Comparison of ENCODE assay signal across 20 mouse cellular contexts in the genomic region with DNA sequence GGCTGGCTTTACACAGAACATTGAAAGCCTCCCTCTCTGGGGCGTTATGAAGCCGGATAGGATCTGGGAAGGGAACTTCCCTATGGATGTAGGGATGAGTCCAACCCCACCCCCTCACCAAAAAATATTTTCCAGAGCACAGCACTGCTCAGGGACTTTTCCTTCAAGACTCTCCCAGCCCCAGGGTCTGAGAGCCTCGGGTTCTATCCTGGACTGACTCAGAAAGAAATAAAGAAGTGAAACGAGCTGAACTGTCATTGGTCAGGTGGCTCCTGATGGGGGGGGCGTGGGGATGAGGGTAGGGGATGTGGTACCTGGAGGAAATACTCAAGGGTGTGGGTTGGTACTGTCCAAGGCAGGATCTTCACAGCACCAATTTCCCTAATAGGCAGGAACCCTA.
DNase-seq lines count a peak whose midpoint lies in the region; ATAC-seq and TF ChIP-seq lines count a peak whose summit lies in the region.
"Had no signal": no experiment of that assay in that cellular context is flagged by ENCODE, and none has a peak within 500 bp of the region (broad histone marks: within the 10 kb centered on the region; RNA-seq: fewer than 3 reads in every experiment).

No protein-coding gene starts in this region.

- H3K27me3 ChIP-seq in heart, adult 2 months (ENCODE audit: control insufficient read depth, insufficient read depth, low read length): no peaks in the 10 kb centered on the region
- H3K27me3 ChIP-seq in liver, embryonic 12.5 days (replicated peaks): no peaks in the 10 kb centered on the region
- H3K27me3 ChIP-seq in liver, embryonic 11.5 days (replicated peaks; ENCODE audit: control insufficient read depth, insufficient read depth, low read length): no peaks in the 10 kb centered on the region
- H3K27me3 ChIP-seq in liver, embryonic 13.5 days: no peaks in the 10 kb centered on the region
- no peaks in the 10 kb centered on the region for H3K27me3 ChIP-seq in small intestine, adult 2 months (ENCODE audit: control insufficient read depth, insufficient read depth, low read length)
- no peaks in the 10 kb centered on the region for H3K27me3 ChIP-seq in midbrain, embryonic 14.5 days (ENCODE audit: control insufficient read depth, insufficient read depth, low read length)
- H3K27me3 ChIP-seq: embryonic facial prominence, embryonic 13.5 days; hindbrain, embryonic 13.5 days; midbrain, embryonic 15.5 days had no signal

- peaks cover 13% of the 10 kb centered on the region for H3K4me1 ChIP-seq in heart, adult 2 months (ENCODE audit: control insufficient read depth, insufficient read depth, low read length)
- peaks cover 44% of the 10 kb centered on the region for H3K4me1 ChIP-seq in liver, embryonic 12.5 days
- H3K4me1 ChIP-seq in liver, embryonic 11.5 days (replicated peaks; ENCODE audit: control insufficient read depth, insufficient read depth, low read length): peaks cover 6% of the 10 kb centered on the region
- H3K4me1 ChIP-seq in liver, embryonic 13.5 days (replicated peaks): peaks cover 35% of the 10 kb centered on the region
- peaks cover 5% of the 10 kb centered on the region for H3K4me1 ChIP-seq in small intestine, adult 2 months (ENCODE audit: control insufficient read depth, insufficient read depth, insufficient read length, low read length)
- H3K4me1 ChIP-seq in midbrain, embryonic 14.5 days (ENCODE audit: control insufficient read depth, insufficient read depth, low read length): peaks cover 18% of the 10 kb centered on the region

- H3K9me3 ChIP-seq in liver, embryonic 12.5 days (replicated peaks): no peaks in the 10 kb centered on the region
- no peaks in the 10 kb centered on the region for H3K9me3 ChIP-seq in liver, embryonic 11.5 days (ENCODE audit: control insufficient read depth, low read length)
- H3K9me3 ChIP-seq in liver, embryonic 13.5 days (replicated peaks): no peaks in the 10 kb centered on the region
- no peaks in the 10 kb centered on the region for H3K9me3 ChIP-seq in midbrain, embryonic 14.5 days (ENCODE audit: control insufficient read depth, low read length)
- H3K9me3 ChIP-seq: embryonic facial prominence, embryonic 13.5 days; hindbrain, embryonic 13.5 days; midbrain, embryonic 15.5 days had no signal

- TF ChIP-seq EP300 in heart, adult 2 months (IDR thresholded peaks at IDR 0.05; ENCODE audit: insufficient read depth, low read depth, low read length): no peak

- H3K79me2 ChIP-seq in heart, adult 2 months (replicated peaks; ENCODE audit: control insufficient read depth, insufficient read depth, low read length): no peaks in the 10 kb centered on the region

- 50% methylated on average over 5 of the region's 5 CpGs for WGBS in heart, adult 2 months
- 50% methylated on average over 5 of the region's 5 CpGs for WGBS in liver, embryonic 12.5 days (ENCODE audit: insufficient replicate concordance)
- 63% methylated on average over 5 of the region's 5 CpGs for WGBS in liver, embryonic 11.5 days
- 44% methylated on average over 5 of the region's 5 CpGs for WGBS in liver, embryonic 13.5 days (ENCODE audit: insufficient replicate concordance)
- 67% methylated on average over 5 of the region's 5 CpGs for WGBS in small intestine, adult 2 months
- WGBS in midbrain, embryonic 14.5 days: 86% methylated on average over 5 of the region's 5 CpGs

- intact Hi-C loops in heart, adult 2 months (cut with DNase I): no loop called here
- intact Hi-C loops in heart, postnatal 36 days (cut with DNase I): no loop called here

- H3K4me3 ChIP-seq in heart, adult 2 months: no peak overlapping the region
- H3K4me3 ChIP-seq in liver, embryonic 12.5 days: no peak overlapping the region
- no peak overlapping the region for H3K4me3 ChIP-seq in liver, embryonic 11.5 days (ENCODE audit: low read depth, low read length)
- H3K4me3 ChIP-seq in liver, embryonic 13.5 days (replicated peaks): no peak overlapping the region
- H3K4me3 ChIP-seq in small intestine, adult 2 months (ENCODE audit: low read depth, low read length): no peak overlapping the region
- no peak overlapping the region for H3K4me3 ChIP-seq in midbrain, embryonic 14.5 days (replicated peaks; ENCODE audit: low read depth, low read length)
- H3K4me3 ChIP-seq: embryonic facial prominence, embryonic 13.5 days; hindbrain, embryonic 13.5 days; midbrain, embryonic 15.5 days had no signal

- TF ChIP-seq CTCF in heart, adult 2 months (IDR thresholded peaks at IDR 0.05): no peak
- no peak for TF ChIP-seq CTCF in small intestine, adult 2 months (IDR thresholded peaks at IDR 0.05; ENCODE audit: extremely low read depth, insufficient read length, insufficient replicate concordance, low read depth, low read length)

- no peak overlapping the region for H3K9ac ChIP-seq in heart, adult 2 months (ENCODE audit: low read depth, low read length)
- H3K9ac ChIP-seq in liver, embryonic 12.5 days: no peak overlapping the region
- no peak overlapping the region for H3K9ac ChIP-seq in liver, embryonic 11.5 days (ENCODE audit: low read depth, low read length)
- H3K9ac ChIP-seq in liver, embryonic 13.5 days: no peak overlapping the region
- no peak overlapping the region for H3K9ac ChIP-seq in midbrain, embryonic 14.5 days (replicated peaks; ENCODE audit: low read length)
- H3K9ac ChIP-seq: embryonic facial prominence, embryonic 13.5 days; hindbrain, embryonic 13.5 days; midbrain, embryonic 15.5 days had no signal

- DNase-seq in heart, adult 2 months: no peak
- no peak for DNase-seq in heart, postnatal 36 days
- DNase-seq in liver, embryonic 11.5 days (ENCODE audit: low spot score): no peak
- no peak for DNase-seq in liver, embryonic 13.5 days
- DNase-seq in frontal cortex, postnatal 25 days (ENCODE audit: low spot score in 2 of 2): no peak
- no peak for DNase-seq in midbrain, embryonic 14.5 days
- DNase-seq: cerebellum, adult 2 months; kidney, adult 11 months; kidney, postnatal 14 days; layer of hippocampus, adult 9-11 months; lung, adult 18-20 months; lung, postnatal 36 days; right cerebral cortex, postnatal 25 days; thymus, postnatal 25 days had no signal

- H3K27ac ChIP-seq in heart, adult 2 months: peak overlapping the region; percentile 59
- 0 out of 2 replicates have a peak overlapping the region, but pooled peaks have one; percentile 47 for H3K27ac ChIP-seq in liver, embryonic 12.5 days
- H3K27ac ChIP-seq in liver, embryonic 11.5 days (ENCODE audit: low read depth, low read length): no peak overlapping the region
- H3K27ac ChIP-seq in liver, embryonic 13.5 days: peak overlapping the region; percentile 20; the same call in 1 of the 2 replicates
- H3K27ac ChIP-seq in small intestine, adult 2 months (ENCODE audit: insufficient read depth, low read depth, low read length): peak overlapping the region; percentile 82; the same call in 1 of the 2 replicates
- H3K27ac ChIP-seq in midbrain, embryonic 14.5 days (replicated peaks; ENCODE audit: low read depth, low read length): no peak overlapping the region
- H3K27ac ChIP-seq: embryonic facial prominence, embryonic 13.5 days; hindbrain, embryonic 13.5 days; midbrain, embryonic 15.5 days; stomach, postnatal 0 days had no signal

- no peaks in the 10 kb centered on the region for H3K36me3 ChIP-seq in heart, adult 2 months (ENCODE audit: control insufficient read depth, insufficient read depth, low read length)
- no peaks in the 10 kb centered on the region for H3K36me3 ChIP-seq in liver, embryonic 12.5 days
- no peaks in the 10 kb centered on the region for H3K36me3 ChIP-seq in liver, embryonic 11.5 days (ENCODE audit: control insufficient read depth, insufficient read depth, low read length)
- H3K36me3 ChIP-seq in liver, embryonic 13.5 days: no peaks in the 10 kb centered on the region
- H3K36me3 ChIP-seq in small intestine, adult 2 months (ENCODE audit: control insufficient read depth, insufficient read depth, low read length): no peaks in the 10 kb centered on the region
- H3K36me3 ChIP-seq in midbrain, embryonic 14.5 days (ENCODE audit: control insufficient read depth, insufficient read depth, low read length): no peaks in the 10 kb centered on the region
- H3K36me3 ChIP-seq: embryonic facial prominence, embryonic 13.5 days; midbrain, embryonic 15.5 days had no signal

- H3K4me2 ChIP-seq in liver, embryonic 12.5 days: peak overlapping the region; percentile 24; the same call in 1 of the 2 replicates
- no peak overlapping the region for H3K4me2 ChIP-seq in liver, embryonic 11.5 days
- H3K4me2 ChIP-seq in liver, embryonic 13.5 days: no peak overlapping the region
- H3K4me2 ChIP-seq in midbrain, embryonic 14.5 days (ENCODE audit: low read length): no peak overlapping the region
- H3K4me2 ChIP-seq: embryonic facial prominence, embryonic 13.5 days; hindbrain, embryonic 13.5 days; midbrain, embryonic 15.5 days had no signal

- TF ChIP-seq POLR2A in heart, adult 2 months (IDR thresholded peaks at IDR 0.05; ENCODE audit: insufficient read depth, low read depth, low read length): no peak
- TF ChIP-seq POLR2A in small intestine, adult 2 months (IDR thresholded peaks at IDR 0.05; ENCODE audit: low read depth, low read length): no peak

- no peak for ATAC-seq in liver, embryonic 12.5 days
- ATAC-seq in liver, embryonic 11.5 days (replicated peaks; ENCODE audit: low FRiP score): no peak
- ATAC-seq in liver, embryonic 13.5 days (ENCODE audit: low read depth): no peak
- ATAC-seq in midbrain, embryonic 14.5 days (ENCODE audit: low FRiP score, low TSS enrichment): no peak
- ATAC-seq: midbrain, embryonic 15.5 days had no signal

Comparison
In these comparisons a context has a peak if more than half of its experiments do, and no peak if none do; other contexts are left out.
1. H3K27ac ChIP-seq: peak in heart, adult 2 months (single experiment), liver, embryonic 12.5 days (single experiment), liver, embryonic 13.5 days (single experiment) and small intestine, adult 2 months (single experiment); none in liver, embryonic 11.5 days (single experiment) and midbrain, embryonic 14.5 days (single experiment).